Mouse (Mus musculus) frontal cortex, adult 2 months (tissue): ENCODE measurements around the gene Prkra. TPM values are rescaled to one million over a fixed set of nuclear protein-coding genes. Genes with fewer than 3 reads are reported as not detected.

Experiments used
- DNase-seq, 2 experiments: peaks; one replicate each; pipeline ENCODE4 v3.0.0; 2022; ENCODE audit warnings: low spot score in 1 of 2; ENCODE audit errors: extremely low spot score in 1 of 2
- polyA plus RNA-seq: library from polyadenylated mRNA; depleted of rRNA; stranded (reverse); fragments of >200 nt; gene quantifications from 2 replicates; pipeline ENCODE4 v1.2.3, GENCODE M21; 2012; rRNA removed

The Prkra gene
- polyA plus RNA-seq, 1 experiment, result 26.8 TPM

DNA sequence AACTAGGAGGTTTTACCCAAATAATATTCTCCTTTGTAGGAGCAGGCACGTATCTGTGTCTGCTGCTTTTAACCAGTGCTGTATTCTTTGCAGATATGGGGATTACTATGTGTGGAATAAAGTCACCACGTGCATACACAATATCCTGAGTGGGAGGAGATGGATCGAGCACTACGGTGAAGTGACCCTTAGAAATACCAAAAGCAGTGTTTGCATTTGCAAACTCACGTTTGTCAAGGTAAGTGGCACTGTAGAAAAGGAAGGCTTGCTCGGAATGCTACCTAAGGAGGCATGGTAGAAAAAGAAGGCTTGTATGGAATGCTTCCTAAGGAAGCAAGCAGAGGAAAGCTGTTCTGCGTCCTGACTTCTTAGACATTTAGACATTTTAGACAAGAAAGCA lies 57.6 kb downstream of the Prkra start:
- no peak for DNase-seq

DNA sequence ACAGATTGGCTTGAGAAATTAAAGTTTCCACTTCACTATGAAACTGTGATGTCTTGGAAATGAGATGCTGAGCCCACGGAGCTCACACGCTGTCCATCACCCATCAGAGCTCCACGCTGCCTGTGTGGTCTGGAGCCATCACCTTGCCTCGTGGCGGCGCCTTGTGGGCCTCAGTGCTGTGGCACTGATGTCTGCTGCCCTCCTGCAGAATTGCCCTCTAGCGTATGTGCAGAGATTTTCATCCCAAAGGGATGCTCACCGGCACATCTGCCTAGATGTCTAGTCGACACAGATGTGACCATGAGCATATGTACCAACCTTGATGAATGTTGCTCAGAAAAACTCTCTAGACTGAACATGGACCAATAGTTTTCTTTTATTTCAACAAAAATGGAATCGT lies 60.9 kb downstream of the Prkra start:
- DNase-seq, result no peak

DNA sequence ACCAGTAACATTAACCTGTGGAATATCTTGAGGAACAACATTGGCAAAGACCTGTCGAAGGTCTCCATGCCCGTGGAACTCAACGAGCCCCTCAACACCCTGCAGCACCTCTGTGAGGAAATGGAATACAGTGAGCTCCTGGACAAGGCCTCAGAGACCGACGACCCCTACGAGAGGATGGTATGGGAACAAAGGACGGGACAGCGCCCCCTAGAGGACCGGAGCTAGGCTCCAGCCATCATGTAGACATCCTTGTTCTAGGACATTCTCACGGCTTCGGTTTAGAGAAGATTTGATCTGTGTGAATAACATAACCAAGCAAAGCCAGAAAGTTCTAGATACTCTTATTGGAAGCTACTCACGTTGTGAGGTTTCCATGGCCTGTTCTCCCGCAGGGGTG lies 62.7 kb downstream of the Prkra start:
- no peak for DNase-seq

Other genes starting within 250 kb of the Prkra start
- 18.2 and 19.2 TPM in 2 replicates for gene Osbpl6, start 241.5 kb downstream of the Prkra start, polyA plus RNA-seq
- gene Pjvk, start 461 bp upstream of the Prkra start, polyA plus RNA-seq, result 0.06 and 0.40 TPM in 2 replicates
- 7.2 and 9.2 TPM in 2 replicates for gene Fkbp7, start 25.1 kb upstream of the Prkra start, polyA plus RNA-seq
- gene Plekha3, start 27.3 kb upstream of the Prkra start, polyA plus RNA-seq, result 32.7 and 34.0 TPM in 2 replicates